Mouse (Mus musculus) cerebral cortex, adult 2 months (tissue): ENCODE data around the gene Lbx1.

Experiments used
- whole genome bisulfite sequencing: fragments of 180-500 bp; shearing (Covaris S2); methylation state at CpG from one replicate; pipeline ENCODE4 v1.1.7; 2018; 5-methylcytosine and 5-hydroxymethylcytosine counted together

The Lbx1 gene

GRCm38 (mm10) chr19:45233496-45234127 is 2.0 kb downstream of the Lbx1 start:
- 3% methylated on average over 60 of the region's 60 CpGs for WGBS

- WGBS: 4% methylated on average over 42 of the region's 42 CpGs
These were observed 2.9 kb downstream of the Lbx1 start for GRCm38 (mm10) chr19:45232443-45233410.

GRCm38 (mm10) chr19:45232036-45232410 is 3.6 kb downstream of the Lbx1 start:
- WGBS: under 1% methylated on average over 14 of the region's 14 CpGs

- 3% methylated on average over 44 of the region's 44 CpGs for WGBS
These were observed 4.1 kb downstream of the Lbx1 start for GRCm38 (mm10) chr19:45231383-45232035.

- 4% methylated on average over 50 of the region's 51 CpGs for WGBS
These were observed 4.7 kb downstream of the Lbx1 start for GRCm38 (mm10) chr19:45230848-45231382.

- WGBS: 5% methylated on average over 20 of the region's 20 CpGs
These were observed 5.4 kb downstream of the Lbx1 start for GRCm38 (mm10) chr19:45230201-45230611.

GRCm38 (mm10) chr19:45229378-45230135 is 6.1 kb downstream of the Lbx1 start:
- 3% methylated on average over 33 of the region's 33 CpGs for WGBS

GRCm38 (mm10) chr19:45228781-45229180 is 6.8 kb downstream of the Lbx1 start:
- 2% methylated on average over 4 of the region's 4 CpGs for WGBS

- 11% methylated on average over 11 of the region's 12 CpGs for WGBS
These were observed 7.5 kb downstream of the Lbx1 start for GRCm38 (mm10) chr19:45228097-45228496.

- 11% methylated on average over 1 of the region's 1 CpGs for WGBS
These were observed 7.9 kb downstream of the Lbx1 start for GRCm38 (mm10) chr19:45227671-45228070.

- WGBS: 8% methylated on average over 3 of the region's 3 CpGs
These were observed 8.6 kb downstream of the Lbx1 start for GRCm38 (mm10) chr19:45227049-45227448.

GRCm38 (mm10) chr19:45226246-45226645 is 9.4 kb downstream of the Lbx1 start:
- 7% methylated on average over 8 of the region's 8 CpGs for WGBS

- 2% methylated on average over 12 of the region's 12 CpGs for WGBS
These were observed 10.5 kb downstream of the Lbx1 start for GRCm38 (mm10) chr19:45225130-45225529.

- 3% methylated on average over 6 of the region's 6 CpGs for WGBS
These were observed 11.4 kb downstream of the Lbx1 start for GRCm38 (mm10) chr19:45224286-45224559.

- 3% methylated on average over 49 of the region's 49 CpGs for WGBS
These were observed 12.0 kb downstream of the Lbx1 start for GRCm38 (mm10) chr19:45223413-45224285.

- 11% methylated on average over 17 of the region's 17 CpGs for WGBS
These were observed 13.3 kb downstream of the Lbx1 start for GRCm38 (mm10) chr19:45222141-45222782.

GRCm38 (mm10) chr19:45221458-45221783 is 14.2 kb downstream of the Lbx1 start:
- WGBS: 4% methylated on average over 9 of the region's 9 CpGs

- WGBS: under 1% methylated on average over 29 of the region's 29 CpGs
These were observed 14.8 kb downstream of the Lbx1 start for GRCm38 (mm10) chr19:45220593-45221457.

- 14% methylated on average over 9 of the region's 9 CpGs for WGBS
These were observed 19.4 kb downstream of the Lbx1 start for GRCm38 (mm10) chr19:45216240-45216639.
